Mouse (Mus musculus) hindbrain, embryonic 13.5 days (tissue): Measurements from ENCODE around the gene Mrps23. TPM values are rescaled to one million over a fixed set of nuclear protein-coding genes. Genes with fewer than 3 reads are reported as not detected.

Experiments
- polyA plus RNA-seq: library from polyadenylated mRNA; unstranded; fragments of >200 nt; fragmentation: Nextera tagmentation; extraction: Ambion mirVana; gene quantifications from 2 replicates; pipeline ENCODE4 v1.2.1, GENCODE M21; 2015

The Mrps23 gene
- polyA plus RNA-seq, 1 experiment from 2014 or later, result 71.1 TPM

Other genes starting within 250 kb of the Mrps23 start
- gene Dynll2, start 216.9 kb upstream of the Mrps23 start, polyA plus RNA-seq, result 50.6 and 51.1 TPM in 2 replicates
- 282 and 298 TPM in 2 replicates for gene Srsf1, start 157.0 kb upstream of the Mrps23 start, polyA plus RNA-seq
- gene Vezf1, start 136.1 kb upstream of the Mrps23 start, polyA plus RNA-seq, result 53.9 TPM in 2 replicates
- 46.4 and 49.5 TPM in 2 replicates for gene Cuedc1, start 106.3 kb upstream of the Mrps23 start, polyA plus RNA-seq
- 1.3 and 1.7 TPM in 2 replicates for gene Ccdc182, start 89.7 kb downstream of the Mrps23 start, polyA plus RNA-seq